Mouse (Mus musculus) kidney, embryonic 15.5 days (tissue): ENCODE measurements at regions not wholly inside any gene's neighbourhood (a gene's known extent, or its start where the extent isn't known, plus 50 kb on each side); places are given as distances from the start of the nearest gene placed in this dataset.

ENCODE experiments used
- ATAC-seq: fragments of 200-750 bp; cut with Nextera tagmentation; replicated peaks from 2 replicates; pipeline ENCODE4 v1.8.0; 2017; ENCODE audit warnings: moderate TSS enrichment; ENCODE audit not compliant: low FRiP score
- H3K27ac ChIP-seq: fragments of 300-500 bp; sonication (generic); 2 replicates; pipeline ENCODE4 v1.5.1; 2015; ENCODE audit warnings: mild to moderate bottlenecking, inconsistent platforms
- H3K27me3 ChIP-seq: fragments of 300-500 bp; sonication (generic); 2 replicates; pipeline ENCODE4 v1.6.1; 2015; ENCODE audit warnings: inconsistent platforms
- H3K36me3 ChIP-seq: fragments of 300-500 bp; sonication (generic); 2 replicates; pipeline ENCODE4 v1.6.1; 2015; ENCODE audit warnings: inconsistent platforms
- H3K4me1 ChIP-seq: fragments of 300-500 bp; sonication (generic); 2 replicates; pipeline ENCODE4 v1.6.1; 2015; ENCODE audit warnings: inconsistent platforms
- H3K4me2 ChIP-seq: fragments of 300-500 bp; sonication (generic); 2 replicates; pipeline ENCODE4 v1.6.1; 2015; ENCODE audit warnings: moderate library complexity, mild to moderate bottlenecking, inconsistent platforms
- H3K4me3 ChIP-seq: fragments of 300-500 bp; sonication (generic); replicated peaks from 2 replicates; pipeline ENCODE4 v1.5.1; 2015; ENCODE audit warnings: mild to moderate bottlenecking, inconsistent platforms
- H3K9ac ChIP-seq: fragments of 300-500 bp; sonication (generic); 2 replicates; pipeline ENCODE4 v1.6.1; 2015; ENCODE audit warnings: mild to moderate bottlenecking, inconsistent platforms
- H3K9me3 ChIP-seq: fragments of 300-500 bp; sonication (generic); replicated peaks from 2 replicates; pipeline ENCODE4 v1.6.1; 2016; ENCODE audit warnings: inconsistent platforms
- WGBS: fragments of 180-500 bp; shearing (Covaris S2); methylation state at CpG from one replicate; pipeline ENCODE4 v1.1.7; 2015; ENCODE audit warnings: mixed read lengths; 5-methylcytosine and 5-hydroxymethylcytosine counted together

- Histone ChIP-seq H3K9me3 (no peaks in the 10 kb centered on the region), H3K4me3 (no peak overlapping the region), H3K4me1 (no peaks in the 10 kb centered on the region), H3K4me2 (no peak overlapping the region), H3K27me3 (no peaks in the 10 kb centered on the region), H3K27ac (no peak overlapping the region), H3K9ac (no peak overlapping the region), H3K36me3 (no peaks in the 10 kb centered on the region)
- 89% methylated on average over 6 of the region's 6 CpGs for WGBS
- ATAC-seq, result no peak
These were observed 116.3 kb upstream of the Klf6 start for GRCm38 (mm10) chr13:5744949-5745348.

- no peaks in the 10 kb centered on the region for H3K36me3 ChIP-seq
- H3K27ac ChIP-seq, result no peak overlapping the region
- H3K9me3 ChIP-seq, result no peaks in the 10 kb centered on the region
- H3K9ac ChIP-seq, result no peak overlapping the region
- H3K27me3 ChIP-seq, result no peaks in the 10 kb centered on the region
- H3K4me2 ChIP-seq, result no peak overlapping the region
- ATAC-seq, result no peak
- H3K4me1 ChIP-seq, result no peaks in the 10 kb centered on the region
- WGBS, result 87% methylated on average over 3 of the region's 3 CpGs
- H3K4me3 ChIP-seq, result no peak overlapping the region
These were observed 104.1 kb upstream of the Klf6 start for GRCm38 (mm10) chr13:5757176-5757575.

GRCm38 (mm10) chr13:5757963-5758362 is 103.3 kb upstream of the Klf6 start:
- peak; percentile 52; the same call in 1 of the 2 replicates for ATAC-seq
- 31% methylated on average over 1 of the region's 1 CpGs for WGBS
- H3K27me3 ChIP-seq, result no peaks in the 10 kb centered on the region

GRCm38 (mm10) chr13:5760030-5760429 is 101.3 kb upstream of the Klf6 start:
- Histone ChIP-seq H3K27me3 (no peaks in the 10 kb centered on the region), H3K4me1 (no peaks in the 10 kb centered on the region), H3K4me3 (no peak overlapping the region), H3K9me3 (no peaks in the 10 kb centered on the region), H3K4me2 (no peak overlapping the region), H3K36me3 (no peaks in the 10 kb centered on the region), H3K27ac (no peak overlapping the region), H3K9ac (no peak overlapping the region)
- no peak for ATAC-seq

More at GRCm38 (mm10) chr13:5757963-5758362, 103.3 kb upstream of the Klf6 start:
- Histone ChIP-seq H3K4me3 (no peak overlapping the region), H3K9ac (no peak overlapping the region), H3K27ac (no peak overlapping the region), H3K36me3 (no peaks in the 10 kb centered on the region), H3K4me1 (no peaks in the 10 kb centered on the region), H3K9me3 (no peaks in the 10 kb centered on the region), H3K4me2 (no peak overlapping the region)

GRCm38 (mm10) chr13:5766394-5766793 is 94.9 kb upstream of the Klf6 start:
- H3K27ac ChIP-seq, result no peak overlapping the region
- H3K4me1 ChIP-seq, result no peaks in the 10 kb centered on the region
- H3K27me3 ChIP-seq, result no peaks in the 10 kb centered on the region
- no peaks in the 10 kb centered on the region for H3K36me3 ChIP-seq
- peak; percentile 67 for ATAC-seq
- H3K4me2 ChIP-seq, result no peak overlapping the region
- no peak overlapping the region for H3K4me3 ChIP-seq
- H3K9ac ChIP-seq, result no peak overlapping the region
- 36% methylated on average over 6 of the region's 6 CpGs for WGBS
- H3K9me3 ChIP-seq, result no peaks in the 10 kb centered on the region

GRCm38 (mm10) chr13:5767202-5767601 is 94.1 kb upstream of the Klf6 start:
- no peak for ATAC-seq
- Histone ChIP-seq H3K36me3 (no peaks in the 10 kb centered on the region), H3K27ac (no peak overlapping the region), H3K9me3 (no peaks in the 10 kb centered on the region), H3K4me2 (no peak overlapping the region), H3K4me1 (no peaks in the 10 kb centered on the region), H3K4me3 (no peak overlapping the region), H3K9ac (no peak overlapping the region), H3K27me3 (no peaks in the 10 kb centered on the region)
- 77% methylated on average over 1 of the region's 1 CpGs for WGBS

GRCm38 (mm10) chr13:5768699-5769098 is 92.6 kb upstream of the Klf6 start:
- Histone ChIP-seq H3K4me1 (no peaks in the 10 kb centered on the region), H3K27me3 (no peaks in the 10 kb centered on the region), H3K36me3 (no peaks in the 10 kb centered on the region), H3K4me2 (no peak overlapping the region), H3K9ac (no peak overlapping the region), H3K27ac (0 out of 2 replicates have a peak overlapping the region, but pooled peaks have one; percentile 19), H3K4me3 (no peak overlapping the region), H3K9me3 (no peaks in the 10 kb centered on the region)
- WGBS, result 97% methylated on average over 2 of the region's 2 CpGs
- no peak for ATAC-seq

GRCm38 (mm10) chr13:5769283-5770260 is 91.7 kb upstream of the Klf6 start:
- no peaks in the 10 kb centered on the region for H3K4me1 ChIP-seq
- ATAC-seq, result no peak
- H3K9me3 ChIP-seq, result no peaks in the 10 kb centered on the region
- 66% methylated on average over 7 of the region's 7 CpGs for WGBS
- no peak overlapping the region for H3K4me2 ChIP-seq
- H3K4me3 ChIP-seq, result no peak overlapping the region
- H3K9ac ChIP-seq, result no peak overlapping the region
- H3K27me3 ChIP-seq, result no peaks in the 10 kb centered on the region
- H3K36me3 ChIP-seq, result no peaks in the 10 kb centered on the region
- 0 out of 2 replicates have a peak overlapping the region, but pooled peaks have one; percentile 19 for H3K27ac ChIP-seq

- 88% methylated on average over 3 of the region's 3 CpGs for WGBS
- H3K9me3 ChIP-seq, result no peaks in the 10 kb centered on the region
- no peaks in the 10 kb centered on the region for H3K4me1 ChIP-seq
- H3K27ac ChIP-seq, result no peak overlapping the region
- H3K4me2 ChIP-seq, result no peak overlapping the region
- H3K9ac ChIP-seq, result no peak overlapping the region
- no peak for ATAC-seq
- H3K27me3 ChIP-seq, result no peaks in the 10 kb centered on the region
- H3K36me3 ChIP-seq, result no peaks in the 10 kb centered on the region
- no peak overlapping the region for H3K4me3 ChIP-seq
These were observed 87.5 kb upstream of the Klf6 start for GRCm38 (mm10) chr13:5773811-5774210.

GRCm38 (mm10) chr13:5778443-5779171 is 82.7 kb upstream of the Klf6 start:
- WGBS, result 77% methylated on average over 5 of the region's 5 CpGs

GRCm38 (mm10) chr13:5779410-5779809 is 81.9 kb upstream of the Klf6 start:
- Histone ChIP-seq H3K4me2 (no peak overlapping the region), H3K27ac (no peak overlapping the region), H3K4me3 (no peak overlapping the region), H3K27me3 (no peaks in the 10 kb centered on the region), H3K9me3 (no peaks in the 10 kb centered on the region), H3K4me1 (no peaks in the 10 kb centered on the region), H3K36me3 (no peaks in the 10 kb centered on the region), H3K9ac (no peak overlapping the region)
- WGBS, result 41% methylated on average over 4 of the region's 4 CpGs
- no peak for ATAC-seq

More at GRCm38 (mm10) chr13:5778443-5779171, 82.7 kb upstream of the Klf6 start:
- no peak for ATAC-seq
- Histone ChIP-seq H3K9me3 (no peaks in the 10 kb centered on the region), H3K4me3 (no peak overlapping the region), H3K36me3 (no peaks in the 10 kb centered on the region), H3K27ac (no peak overlapping the region), H3K27me3 (no peaks in the 10 kb centered on the region), H3K4me2 (no peak overlapping the region), H3K4me1 (no peaks in the 10 kb centered on the region), H3K9ac (no peak overlapping the region)

- Histone ChIP-seq H3K4me1 (no peaks in the 10 kb centered on the region), H3K4me2 (no peak overlapping the region), H3K9me3 (no peaks in the 10 kb centered on the region), H3K27me3 (no peaks in the 10 kb centered on the region), H3K36me3 (no peaks in the 10 kb centered on the region), H3K27ac (no peak overlapping the region), H3K9ac (no peak overlapping the region), H3K4me3 (no peak overlapping the region)
- 92% methylated on average over 1 of the region's 1 CpGs for WGBS
- no peak for ATAC-seq
These were observed 78.7 kb upstream of the Klf6 start for GRCm38 (mm10) chr13:5782540-5782939.
